Mouse (Mus musculus): Measurements from ENCODE around the gene Gm8247. TPM values are rescaled to one million over a fixed set of nuclear protein-coding genes. Genes with fewer than 3 reads are reported as not detected.
"Not testable (repeated sequence)": the region's sequence is repeated elsewhere in the genome, so short reads cannot be mapped to it uniquely, and the experiment has no call there.

The Gm8247 gene
- not detected in 2 replicates for polyA plus RNA-seq (2015; fragmentation: Nextera tagmentation; extraction: Ambion mirVana)

DNA sequence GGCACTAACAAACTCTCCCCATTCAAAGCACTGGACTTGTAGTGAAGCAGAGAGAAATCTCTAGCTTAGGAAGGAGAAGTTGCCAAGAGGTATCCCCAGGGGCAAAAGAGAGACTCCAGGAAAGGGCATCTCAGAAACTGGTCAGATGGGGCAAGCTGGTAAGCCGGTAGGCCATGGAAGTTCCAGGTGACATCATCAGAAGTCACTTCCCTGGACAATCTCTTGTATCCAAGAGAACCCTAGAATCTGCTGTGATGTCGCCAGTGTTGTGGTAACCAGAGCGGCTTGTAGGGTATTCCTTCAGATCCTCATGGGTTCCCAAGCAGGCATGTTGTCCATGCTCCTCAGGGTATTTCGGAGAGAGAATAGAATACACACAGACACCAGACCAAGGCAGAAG, at the start of gene Gm8247:
Gene Gm8247, plus strand, starts transcription at position 301 of the 400 bp plus-strand sequence.
- H3K36me3 ChIP-seq; H3K9ac ChIP-seq; H3K4me2 ChIP-seq; H3K4me3 ChIP-seq; H3K4me1 ChIP-seq; H3K27me3 ChIP-seq (replicated peaks); H3K27ac ChIP-seq (replicated peaks); H3K9me3 ChIP-seq; ATAC-seq (ENCODE audit: extremely low read depth, insufficient number of reproducible peaks, low FRiP score, low TSS enrichment): not testable (repeated sequence)
- WGBS, result 91% methylated on average over 4 of the region's 4 CpGs

DNA sequence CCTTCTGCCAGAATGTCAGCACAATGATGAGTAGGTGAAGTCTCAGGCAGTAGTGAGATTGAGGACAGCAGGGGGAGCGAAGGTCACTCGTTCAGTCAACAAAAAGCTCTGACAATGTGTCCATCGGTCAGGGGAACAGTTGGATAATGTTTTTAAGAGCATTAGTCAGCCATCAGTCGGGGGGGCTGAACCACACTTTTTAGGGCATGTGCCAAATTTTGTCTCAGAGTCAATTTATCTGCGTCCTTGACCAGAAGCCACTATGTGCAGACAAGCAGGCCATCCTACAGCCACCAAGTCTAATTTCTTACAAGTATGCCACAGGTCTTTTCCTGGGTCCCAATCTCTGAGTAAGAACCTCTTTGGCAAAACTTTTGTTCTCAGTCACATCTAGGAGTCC, 35.0 kb upstream of the Gm8247 start:
- not testable (repeated sequence) for H3K4me3 ChIP-seq; H3K9me3 ChIP-seq; H3K36me3 ChIP-seq; ATAC-seq (ENCODE audit: extremely low read depth, insufficient number of reproducible peaks, low FRiP score, low TSS enrichment); H3K9ac ChIP-seq; H3K4me1 ChIP-seq; H3K27me3 ChIP-seq (replicated peaks); H3K27ac ChIP-seq (replicated peaks); H3K4me2 ChIP-seq
- WGBS, result 62% methylated on average over 5 of the region's 5 CpGs

DNA sequence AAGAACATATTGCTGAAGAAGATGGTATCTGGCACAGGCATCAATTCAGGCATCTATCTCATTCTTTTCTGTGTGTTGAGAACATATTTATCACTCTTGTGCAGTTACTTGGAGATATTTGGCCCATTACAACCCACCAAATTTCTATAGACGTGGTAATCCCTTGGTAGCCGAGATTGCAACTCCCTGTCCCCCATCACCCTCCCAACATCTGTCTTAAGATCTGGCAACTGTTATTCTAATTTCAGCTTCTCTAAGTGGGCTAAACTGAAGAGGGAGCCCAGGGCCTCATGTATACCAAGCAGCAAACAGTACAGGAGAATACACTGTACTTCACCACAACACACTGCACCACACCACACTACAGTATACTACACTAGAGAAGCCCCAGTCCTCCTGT, 8.8 kb downstream of the Gm8247 start:
- not testable (repeated sequence) for H3K36me3 ChIP-seq; H3K4me1 ChIP-seq; H3K4me2 ChIP-seq; H3K4me3 ChIP-seq; ATAC-seq (ENCODE audit: extremely low read depth, insufficient number of reproducible peaks, low FRiP score, low TSS enrichment); H3K9me3 ChIP-seq; H3K9ac ChIP-seq; H3K27me3 ChIP-seq (replicated peaks); H3K27ac ChIP-seq (replicated peaks)
- 44% methylated on average over 2 of the region's 2 CpGs for WGBS

DNA sequence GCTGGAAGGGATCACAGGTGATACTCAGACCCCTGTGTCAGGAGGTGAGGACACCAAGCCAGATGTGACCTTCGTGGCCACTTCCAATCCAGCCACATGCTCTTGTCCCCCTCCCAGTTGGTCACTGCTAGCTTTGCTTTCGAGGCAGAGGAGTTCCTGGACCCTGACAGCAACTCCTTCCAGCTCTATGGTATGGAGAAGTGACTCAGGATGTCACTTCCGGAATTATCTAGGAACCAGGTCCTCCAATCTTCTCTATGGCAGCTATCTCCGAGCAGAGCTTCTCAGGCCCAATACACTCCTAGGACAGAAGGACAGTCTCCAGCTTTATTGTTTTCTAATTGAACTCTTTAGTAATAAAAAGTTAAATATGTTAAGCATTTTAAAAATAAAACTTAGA, 44.8 kb downstream of the Gm8247 start, which contains the start of gene Gm5624:
Gene Gm5624, minus strand, starts transcription at position 202 of the 400 bp plus-strand sequence.
- H3K27ac ChIP-seq (replicated peaks); H3K9ac ChIP-seq; H3K4me3 ChIP-seq; H3K4me2 ChIP-seq; H3K36me3 ChIP-seq; H3K9me3 ChIP-seq; H3K4me1 ChIP-seq; ATAC-seq (ENCODE audit: extremely low read depth, insufficient number of reproducible peaks, low FRiP score, low TSS enrichment); H3K27me3 ChIP-seq (replicated peaks): not testable (repeated sequence)
- 73% methylated on average over 4 of the region's 4 CpGs for WGBS

Other genes with a start within 250 kb of the Gm8247 start
- gene Gm5930, start 244.6 kb upstream of the Gm8247 start, polyA plus RNA-seq (2015; fragmentation: Nextera tagmentation; extraction: Ambion mirVana), result not detected in 2 replicates
- gene Gm8229, start 217.8 kb upstream of the Gm8247 start, polyA plus RNA-seq (2015; fragmentation: Nextera tagmentation; extraction: Ambion mirVana), result not detected in 2 replicates
- not detected in 2 replicates for gene Gm3371, start 172.5 kb upstream of the Gm8247 start, polyA plus RNA-seq (2015; fragmentation: Nextera tagmentation; extraction: Ambion mirVana)
- gene Gm8232, start 149.5 kb upstream of the Gm8247 start, polyA plus RNA-seq (2015; fragmentation: Nextera tagmentation; extraction: Ambion mirVana), result not detected in 2 replicates
- gene BC061237, start 90.7 kb upstream of the Gm8247 start, polyA plus RNA-seq (2015; fragmentation: Nextera tagmentation; extraction: Ambion mirVana), result not detected in 2 replicates
- gene Gm17093, start 64.9 kb upstream of the Gm8247 start, polyA plus RNA-seq (2015; fragmentation: Nextera tagmentation; extraction: Ambion mirVana), result not detected in 2 replicates
- gene Gm5624, start 44.8 kb downstream of the Gm8247 start, polyA plus RNA-seq (2015; fragmentation: Nextera tagmentation; extraction: Ambion mirVana), result not detected in 2 replicates
- not detected in 2 replicates for gene Gm8257, start 123.3 kb downstream of the Gm8247 start, polyA plus RNA-seq (2015; fragmentation: Nextera tagmentation; extraction: Ambion mirVana)
- gene Gm8267, start 167.2 kb downstream of the Gm8247 start, polyA plus RNA-seq (2015; fragmentation: Nextera tagmentation; extraction: Ambion mirVana), result not detected in 2 replicates

Data from heart, embryonic 13.5 days (tissue).